Mouse (Mus musculus): ENCODE measurements around the gene Tab2. TPM values are rescaled to one million over a fixed set of nuclear protein-coding genes. Genes with fewer than 3 reads are reported as not detected.

The Tab2 gene
- polyA plus RNA-seq, 1 experiment = 35.7 TPM

Other genes starting within 250 kb of the Tab2 start
- gene Katna1, start 230.2 kb downstream of the Tab2 start, polyA plus RNA-seq (2012; rRNA removed) = 16.2 and 19.4 TPM in 2 replicates
- gene Ginm1, start 163.4 kb downstream of the Tab2 start, polyA plus RNA-seq (2012; rRNA removed) = 81.8 and 82.6 TPM in 2 replicates
- gene Ppil4, start 163.3 kb downstream of the Tab2 start, polyA plus RNA-seq (2012; rRNA removed) = 14.8 and 19.9 TPM in 2 replicates
- gene Zc3h12d, start 123.8 kb downstream of the Tab2 start, polyA plus RNA-seq (2012; rRNA removed) = 0.28 and 0.44 TPM in 2 replicates

All from urinary bladder, adult 2 months (tissue).